Mouse (Mus musculus) thymus, postnatal 0 days (tissue): Measurements from ENCODE around the gene Ccdc63. TPM values are rescaled to one million over a fixed set of nuclear protein-coding genes. Genes with fewer than 3 reads are reported as not detected.

Experiments
- DNase-seq: peaks from one replicate; pipeline ENCODE4 v3.0.0-alpha.2; 2015; ENCODE audit warnings: low spot score
- polyA plus RNA-seq: library from polyadenylated mRNA; unstranded; fragments of >200 nt; fragmentation: Nextera tagmentation; extraction: Ambion mirVana; gene quantifications from 2 replicates; pipeline ENCODE4 v1.2.1, GENCODE M21; 2015

Gene Ccdc63
- polyA plus RNA-seq, 1 experiment from 2014 or later, result 0.33 TPM

DNA sequence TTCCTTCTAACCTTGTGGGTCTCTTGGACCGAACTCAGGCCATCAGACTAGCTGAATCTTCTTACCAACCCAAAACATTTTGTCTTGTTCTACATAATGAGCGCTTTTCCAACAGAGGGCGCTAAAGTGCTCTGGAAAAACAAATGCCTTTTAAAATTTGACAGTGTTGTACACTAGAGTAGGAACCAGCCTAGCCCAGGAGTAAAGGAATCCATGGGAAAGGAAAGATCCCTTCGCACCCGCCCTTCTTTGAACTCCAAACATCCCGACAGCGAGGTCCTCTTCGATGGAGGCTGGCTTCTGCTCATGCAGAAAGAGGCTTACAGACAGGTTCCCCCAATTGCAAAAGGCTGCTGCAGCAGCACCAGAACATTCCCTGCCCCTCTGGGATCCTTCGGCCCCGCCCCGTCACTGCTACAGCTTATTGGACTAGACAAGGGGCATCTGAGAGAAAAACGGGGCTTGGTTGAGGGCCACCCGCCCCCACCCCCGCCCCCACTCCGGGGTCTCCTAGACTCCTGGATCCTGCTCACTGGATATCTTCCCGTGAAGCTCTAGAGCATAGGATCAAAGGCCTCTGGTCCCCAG is 11.5 kb downstream of the Ccdc63 start:
- DNase-seq, result peak; percentile 80

DNA sequence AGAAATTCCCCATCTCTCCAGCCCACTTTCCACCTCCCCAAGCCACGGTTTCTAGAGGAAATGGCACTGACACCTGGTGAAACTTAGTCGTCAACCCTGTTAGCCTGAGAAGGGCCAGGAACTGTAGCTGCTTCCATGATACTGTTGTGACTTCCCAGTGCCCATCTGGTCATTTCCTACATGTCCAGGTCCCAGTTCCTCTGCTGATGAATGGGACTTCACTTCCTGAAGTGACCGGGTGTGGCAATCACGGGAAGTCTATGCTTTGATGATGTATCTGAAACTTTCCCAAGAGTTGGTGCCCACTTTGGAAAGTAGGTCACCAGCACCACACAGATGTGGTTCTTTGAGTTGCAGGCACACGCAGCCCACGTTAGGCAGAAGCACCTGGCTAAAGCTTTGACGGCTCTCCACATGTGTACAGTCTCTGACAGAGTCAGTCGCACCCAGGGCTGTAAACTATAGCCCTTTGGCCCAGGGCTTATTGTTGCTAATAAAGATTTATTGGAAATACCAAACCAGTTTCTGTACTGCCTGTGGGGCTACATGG is 15.3 kb downstream of the Ccdc63 start:
- DNase-seq, result peak; percentile 74

- peak; percentile 42 for DNase-seq
Observed at GRCm38 (mm10) chr5:122116243-122116642, 24.4 kb downstream of the Ccdc63 start.

GRCm38 (mm10) chr5:122115266-122115763 is 25.3 kb downstream of the Ccdc63 start:
- peak; percentile 37 for DNase-seq

GRCm38 (mm10) chr5:122114176-122114575 is 26.4 kb downstream of the Ccdc63 start:
- peak; percentile 77 for DNase-seq

DNA sequence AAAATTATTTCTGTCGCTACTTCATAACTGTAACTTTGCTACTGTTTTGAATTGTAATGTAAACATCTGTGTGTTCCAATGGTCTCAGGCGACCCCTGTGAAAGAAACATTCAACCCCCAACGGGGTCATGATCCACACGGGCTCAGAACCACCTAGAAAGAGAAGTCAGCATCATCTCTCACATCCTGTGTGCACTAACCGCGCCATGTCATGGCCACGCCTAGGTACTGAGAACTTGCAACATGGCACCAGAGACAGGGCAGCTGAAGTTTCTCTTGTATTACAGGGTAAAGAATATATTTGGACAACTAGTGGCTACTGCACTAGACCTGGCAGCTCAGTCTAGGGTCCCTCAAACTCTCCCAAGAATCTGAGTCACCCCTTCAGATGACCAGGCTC is 27.2 kb downstream of the Ccdc63 start:
- no peak for DNase-seq

- no peak for DNase-seq
Observed at GRCm38 (mm10) chr5:122111933-122112248, 28.7 kb downstream of the Ccdc63 start.

DNA sequence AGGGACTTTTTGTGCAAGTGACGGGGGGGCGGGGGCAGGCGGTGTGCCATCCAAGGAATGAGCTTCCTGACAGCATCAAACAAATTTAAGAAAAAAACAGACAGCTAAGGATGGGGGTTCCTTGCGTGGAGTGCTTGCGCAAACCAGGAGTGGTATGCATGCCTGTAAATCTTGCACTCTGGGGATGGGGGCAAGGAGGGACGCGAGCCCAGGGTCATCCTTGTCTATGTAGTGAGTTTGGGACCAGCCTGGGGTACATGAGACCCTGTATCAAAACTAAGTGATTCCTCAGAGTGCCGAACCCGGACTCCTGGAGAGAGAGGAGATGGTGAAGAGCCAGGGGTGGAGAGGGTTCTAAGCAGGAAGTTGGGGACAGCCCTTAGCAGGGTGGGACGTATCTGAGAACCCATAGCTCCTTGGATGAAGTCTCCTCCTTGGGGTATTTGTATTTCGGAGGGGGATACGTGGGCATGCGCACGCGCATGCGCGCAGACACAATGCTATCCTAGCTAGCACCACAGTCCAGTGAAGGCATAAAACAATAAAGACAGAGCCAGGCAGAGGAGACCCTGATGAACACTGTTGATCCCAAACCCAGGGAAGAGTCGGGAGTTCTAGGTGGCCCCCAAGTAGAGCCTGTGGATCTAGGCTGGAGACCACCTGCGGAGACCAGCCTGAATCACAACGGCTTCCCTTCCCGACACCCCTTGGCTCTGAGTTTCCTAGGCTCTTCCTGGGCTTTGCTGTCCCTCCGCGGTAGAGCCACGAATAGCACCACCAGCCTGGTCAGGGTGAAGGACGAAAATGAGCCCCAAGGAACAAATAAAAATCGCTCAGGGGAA is 29.3 kb downstream of the Ccdc63 start:
- DNase-seq, result no peak

- no peak for DNase-seq
Observed at GRCm38 (mm10) chr5:122110625-122111024, 30.0 kb downstream of the Ccdc63 start.

GRCm38 (mm10) chr5:122109325-122110060 is 31.1 kb downstream of the Ccdc63 start:
- no peak for DNase-seq

- DNase-seq, result no peak
Observed at GRCm38 (mm10) chr5:122108104-122108503, 32.5 kb downstream of the Ccdc63 start.

GRCm38 (mm10) chr5:122106212-122106611 is 34.4 kb downstream of the Ccdc63 start:
- no peak for DNase-seq

- DNase-seq, result no peak
Observed at GRCm38 (mm10) chr5:122104981-122105380, 35.6 kb downstream of the Ccdc63 start.

GRCm38 (mm10) chr5:122104201-122104600 is 36.4 kb downstream of the Ccdc63 start:
- peak; percentile 68 for DNase-seq

GRCm38 (mm10) chr5:122103075-122103474 is 37.5 kb downstream of the Ccdc63 start:
- DNase-seq, result no peak

- DNase-seq, result no peak
Observed at GRCm38 (mm10) chr5:122102476-122103050, 38.1 kb downstream of the Ccdc63 start.

DNA sequence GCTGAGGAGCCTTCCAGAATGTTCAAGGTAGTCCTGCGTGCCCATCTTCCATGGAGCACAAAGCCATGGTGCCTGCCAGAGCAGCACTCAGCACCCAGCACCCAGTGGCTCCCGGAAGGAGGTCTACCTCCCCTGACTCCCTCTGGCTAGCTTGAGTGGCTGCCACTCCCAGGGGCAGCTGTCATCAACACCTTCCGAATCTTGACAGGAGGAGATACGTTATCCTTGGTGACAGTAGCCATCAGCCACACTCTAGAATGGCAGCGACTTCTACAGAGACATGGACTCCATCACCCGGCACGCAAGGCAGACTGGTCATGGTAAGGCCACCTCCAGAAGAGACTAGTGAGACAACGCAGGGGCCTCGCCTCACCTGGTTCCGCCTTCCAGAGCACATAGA is 46.2 kb downstream of the Ccdc63 start:
- no peak for DNase-seq

- DNase-seq, result no peak
Observed at GRCm38 (mm10) chr5:122093734-122094133, 46.9 kb downstream of the Ccdc63 start.

GRCm38 (mm10) chr5:122092794-122093193 is 47.8 kb downstream of the Ccdc63 start:
- no peak for DNase-seq

DNA sequence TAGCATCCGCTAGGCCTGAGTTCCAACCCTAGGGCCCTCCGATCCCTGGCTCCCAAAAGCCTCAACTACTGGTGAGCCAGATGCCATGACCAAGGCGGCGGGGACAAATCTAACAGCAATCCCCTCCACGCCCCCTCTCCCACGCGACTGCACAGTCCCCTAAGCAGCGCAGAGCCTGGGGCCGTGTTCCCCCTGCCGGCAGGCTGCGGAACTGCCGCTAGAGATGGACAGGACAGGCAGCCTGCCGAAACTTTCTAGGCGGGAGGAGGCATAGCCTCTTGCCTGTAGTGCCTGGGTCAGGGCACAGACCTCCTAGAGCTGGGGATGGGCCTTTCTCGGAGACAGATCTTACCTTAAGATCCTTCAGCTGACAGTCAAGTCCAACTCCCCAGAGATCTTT is 49.6 kb downstream of the Ccdc63 start:
- peak; percentile 78 for DNase-seq

DNA sequence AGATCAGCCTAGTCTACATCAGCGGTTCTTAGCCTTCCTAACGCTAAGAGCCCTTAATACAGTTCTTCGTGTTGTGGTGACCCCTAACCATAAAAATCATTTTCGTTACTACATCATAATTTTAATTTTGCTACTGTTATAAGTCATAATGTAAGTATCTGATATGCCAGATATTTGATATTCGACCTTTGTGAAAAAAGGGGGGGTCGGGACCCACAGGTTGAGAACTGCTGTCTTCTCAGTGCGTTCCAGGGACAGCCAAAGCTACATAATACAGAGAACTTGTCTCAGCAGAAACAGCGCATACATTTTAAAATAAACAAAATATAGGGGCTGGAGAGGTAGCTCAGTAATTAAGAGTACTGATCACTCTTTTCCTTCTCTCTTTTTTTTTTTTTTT is 51.0 kb downstream of the Ccdc63 start:
- no peak for DNase-seq
